Mouse (Mus musculus) bone marrow, adult 2 months (tissue): ENCODE measurements around the gene Derl3. TPM values are rescaled to one million over a fixed set of nuclear protein-coding genes. Genes with fewer than 3 reads are reported as not detected.

Experiments
- H3K27ac ChIP-seq: fragments of 200-500 bp; 2 replicates; pipeline ENCODE4 v1.5.1; 2012; ENCODE audit warnings: low read depth, mild to moderate bottlenecking, control low read depth, inconsistent platforms, low read length; ENCODE audit not compliant: control insufficient read depth, poor library complexity, insufficient read depth
- H3K4me1 ChIP-seq: fragments of 200-500 bp; 2 replicates; pipeline ENCODE4 v1.6.1; 2011; ENCODE audit warnings: low read length; ENCODE audit not compliant: control insufficient read depth, insufficient read depth
- H3K4me3 ChIP-seq: fragments of 200-500 bp; replicated peaks from 2 replicates; pipeline ENCODE3; 2011; ENCODE audit warnings: mild to moderate bottlenecking, low read depth, low read length, control low read depth; ENCODE audit not compliant: control insufficient read depth
- CTCF ChIP-seq: fragments of 200-500 bp; IDR thresholded peaks from 2 replicates; pipeline ENCODE4 v1.5.1; 2011; ENCODE audit warnings: low read length, control low read depth; ENCODE audit not compliant: control insufficient read depth, insufficient read depth
- POLR2A ChIP-seq: fragments of 200-500 bp; IDR thresholded peaks from 2 replicates; pipeline ENCODE4 v1.6.1; 2011; ENCODE audit warnings: low read depth, mild to moderate bottlenecking, control low read depth, low read length, borderline replicate concordance; ENCODE audit not compliant: control insufficient read depth
- WGBS: fragments of 180-500 bp; shearing (Covaris S2); methylation state at CpG from one replicate; pipeline ENCODE4 v1.1.7; 2018; 5-methylcytosine and 5-hydroxymethylcytosine counted together
- polyA plus RNA-seq: library from polyadenylated mRNA; stranded (reverse); fragments of >200 nt; gene quantifications from 2 replicates; pipeline ENCODE4 v1.2.4, GENCODE M21; 2011; ENCODE audit warnings: low replicate concordance; ENCODE audit not compliant: missing spikeins, insufficient read depth, insufficient read length

The Derl3 gene
- polyA plus RNA-seq, 1 experiment = 1.2 TPM

- H3K27ac ChIP-seq = peak overlapping the region; percentile 71
- 50% methylated on average over 10 of the region's 10 CpGs for WGBS
- no peak for TF ChIP-seq POLR2A
- TF ChIP-seq CTCF = no peak
- H3K4me3 ChIP-seq = peak overlapping the region; percentile 68
- H3K4me1 ChIP-seq = peaks cover 2% of the 10 kb centered on the region
Observed at GRCm38 (mm10) chr10:75937851-75938643, 44.8 kb downstream of the Derl3 start.

GRCm38 (mm10) chr10:75939481-75940234 lies 46.4 kb downstream of the Derl3 start:
- H3K4me1 ChIP-seq = peaks cover 2% of the 10 kb centered on the region
- no peak for TF ChIP-seq POLR2A
- peak overlapping the region; percentile 54 for H3K27ac ChIP-seq
- H3K4me3 ChIP-seq = peak overlapping the region; percentile 75
- 36% methylated on average over 9 of the region's 9 CpGs for WGBS

- WGBS = 89% methylated on average over 5 of the region's 5 CpGs
- TF ChIP-seq CTCF (no peak), POLR2A (no peak)
- Histone ChIP-seq H3K4me1 (peaks cover 2% of the 10 kb centered on the region), H3K27ac (peak within 1 kb of the TSS; percentile 54), H3K4me3 (peak within 1 kb of the TSS; percentile 75)
Observed at GRCm38 (mm10) chr10:75940520-75940919, 47.3 kb downstream of the Derl3 start, which contains the start of gene Gm867. Gm867 (minus strand) TSS chr10:75940672.

- TF ChIP-seq POLR2A (no peak), CTCF (no peak)
- Histone ChIP-seq H3K27ac (no peak overlapping the region), H3K4me1 (peaks cover 2% of the 10 kb centered on the region), H3K4me3 (no peak overlapping the region)
- 89% methylated on average over 9 of the region's 9 CpGs for WGBS
Observed at GRCm38 (mm10) chr10:75941042-75941824, 48.0 kb downstream of the Derl3 start.

- 42% methylated on average over 15 of the region's 15 CpGs for WGBS
Observed at GRCm38 (mm10) chr10:75942736-75943477, 49.7 kb downstream of the Derl3 start, which contains the start of gene Vpreb3. Vpreb3 (plus strand) TSS chr10:75943057.

GRCm38 (mm10) chr10:75944066-75944772 lies 51.0 kb downstream of the Derl3 start:
- 54% methylated on average over 11 of the region's 11 CpGs for WGBS
- TF ChIP-seq POLR2A = no peak
- TF ChIP-seq CTCF = no peak
- Histone ChIP-seq H3K27ac (no peak overlapping the region), H3K4me3 (no peak overlapping the region), H3K4me1 (peaks cover 4% of the 10 kb centered on the region)

More at GRCm38 (mm10) chr10:75942736-75943477, 49.7 kb downstream of the Derl3 start, which contains the start of gene Vpreb3:
- no peak within 1 kb of the TSS for H3K4me3 ChIP-seq
- H3K27ac ChIP-seq = no peak within 1 kb of the TSS
- TF ChIP-seq POLR2A = no peak
- TF ChIP-seq CTCF = no peak
- peaks cover 4% of the 10 kb centered on the region for H3K4me1 ChIP-seq

GRCm38 (mm10) chr10:75945213-75945612 lies 52.0 kb downstream of the Derl3 start:
- Histone ChIP-seq H3K4me3 (no peak overlapping the region), H3K27ac (no peak overlapping the region), H3K4me1 (peaks cover 4% of the 10 kb centered on the region)
- WGBS = 87% methylated on average over 7 of the region's 7 CpGs
- no peak for TF ChIP-seq POLR2A
- TF ChIP-seq CTCF = no peak

Other genes with a start within 250 kb of the Derl3 start
- 1.5 and 2.8 TPM in 2 replicates for gene Susd2, start 249.4 kb upstream of the Derl3 start, polyA plus RNA-seq
- gene Cabin1, start 129.1 kb upstream of the Derl3 start, polyA plus RNA-seq = 26.2 and 55.3 TPM in 2 replicates
- gene Ddt, start 120.0 kb upstream of the Derl3 start, polyA plus RNA-seq = 9.3 and 20.0 TPM in 2 replicates
- gene Gm20441, start 112.5 kb upstream of the Derl3 start, polyA plus RNA-seq = not detected in 2 replicates
- 1.6 and 4.3 TPM in 2 replicates for gene Gstt3, start 112.0 kb upstream of the Derl3 start, polyA plus RNA-seq
- gene Gstt1, start 94.8 kb upstream of the Derl3 start, polyA plus RNA-seq = 19.9 and 22.5 TPM in 2 replicates
- not detected in 2 replicates for gene Gstt4, start 70.9 kb upstream of the Derl3 start, polyA plus RNA-seq
- 18.1 and 28.1 TPM in 2 replicates for gene Gstt2, start 56.0 kb upstream of the Derl3 start, polyA plus RNA-seq
- 205 and 344 TPM in 2 replicates for gene Mif, start 33.2 kb upstream of the Derl3 start, polyA plus RNA-seq
- gene Smarcb1, start 28.2 kb downstream of the Derl3 start, polyA plus RNA-seq = 22.7 and 33.8 TPM in 2 replicates
- 78.1 and 103 TPM in 2 replicates for gene Chchd10, start 39.7 kb downstream of the Derl3 start, polyA plus RNA-seq
- 3.4 and 4.6 TPM in 2 replicates for gene Mmp11, start 43.1 kb downstream of the Derl3 start, polyA plus RNA-seq
- 35.4 and 49.8 TPM in 2 replicates for gene Gm867, start 47.3 kb downstream of the Derl3 start, polyA plus RNA-seq
- gene Vpreb3, start 49.6 kb downstream of the Derl3 start, polyA plus RNA-seq = 41.8 and 84.9 TPM in 2 replicates
- gene Gm5134, start 61.1 kb downstream of the Derl3 start, polyA plus RNA-seq = not detected in 2 replicates
- 3.1 and 4.7 TPM in 2 replicates for gene Zfp280b, start 139.2 kb downstream of the Derl3 start, polyA plus RNA-seq
- not detected in 2 replicates for gene Slc5a4b, start 217.5 kb downstream of the Derl3 start, polyA plus RNA-seq